Comparison of ENCODE assay signal across 8 mouse cellular contexts in genomic region chr15:99001451-99001931, GRCm38 (mm10). TPM values are rescaled to one million over a fixed set of nuclear protein-coding genes. Genes with fewer than 3 reads are reported as not detected.
DNase-seq lines count a peak whose midpoint lies in the region; ATAC-seq and TF ChIP-seq lines count a peak whose summit lies in the region.

No protein-coding gene starts in this region.

- peaks cover 8% of the 10 kb centered on the region; the same call in 1 of the 2 replicates for H3K4me1 ChIP-seq in lung, embryonic 14.5 days (ENCODE audit: insufficient read depth)
- H3K4me1 ChIP-seq in embryonic facial prominence, embryonic 12.5 days, result peaks cover 15% of the 10 kb centered on the region
- peaks cover 22% of the 10 kb centered on the region for H3K4me1 ChIP-seq in hindbrain, embryonic 12.5 days
- peaks cover 45% of the 10 kb centered on the region for H3K4me1 ChIP-seq in liver, embryonic 12.5 days

- no peaks in the 10 kb centered on the region for H3K36me3 ChIP-seq in lung, embryonic 14.5 days (ENCODE audit: insufficient read depth)
- H3K36me3 ChIP-seq in embryonic facial prominence, embryonic 12.5 days, result no peaks in the 10 kb centered on the region
- no peaks in the 10 kb centered on the region for H3K36me3 ChIP-seq in hindbrain, embryonic 12.5 days
- H3K36me3 ChIP-seq in liver, embryonic 12.5 days, result no peaks in the 10 kb centered on the region

- H3K27ac ChIP-seq in lung, embryonic 14.5 days (ENCODE audit: low read depth), result peak overlapping the region; percentile 33; the same call in 1 of the 2 replicates
- no peak overlapping the region for H3K27ac ChIP-seq in embryonic facial prominence, embryonic 12.5 days
- H3K27ac ChIP-seq in hindbrain, embryonic 12.5 days, result peak overlapping the region; percentile 48; the same call in 1 of the 2 replicates
- no peak overlapping the region for H3K27ac ChIP-seq in liver, embryonic 12.5 days

- TF ChIP-seq CTCF in lung, embryonic 14.5 days (IDR thresholded peaks at IDR 0.05; ENCODE audit: low read depth), result no peak

- DNase-seq in lung, embryonic 14.5 days, result peak; percentile 72
- no peak for DNase-seq in lung, adult 18-20 months
- peak; percentile 70 for DNase-seq in testis, postnatal 10 days (ENCODE audit: low spot score)
- DNase-seq in cerebellum, adult 9-10 months, result no peak

- peak overlapping the region; percentile 34; the same call in 1 of the 2 replicates for H3K9ac ChIP-seq in lung, embryonic 14.5 days
- H3K9ac ChIP-seq in embryonic facial prominence, embryonic 12.5 days, result 0 out of 2 replicates have a peak overlapping the region, but pooled peaks have one; percentile 19
- H3K9ac ChIP-seq in hindbrain, embryonic 12.5 days, result peak overlapping the region; percentile 24; the same call in 1 of the 2 replicates
- H3K9ac ChIP-seq in liver, embryonic 12.5 days, result peak overlapping the region; percentile 35; the same call in 1 of the 2 replicates

- ATAC-seq in lung, embryonic 14.5 days (ENCODE audit: insufficient read depth), result peak; percentile 59; the same call in 1 of the 2 replicates
- no peak; the same call in 1 of the 2 replicates for ATAC-seq in embryonic facial prominence, embryonic 12.5 days (ENCODE audit: insufficient number of reproducible peaks, insufficient read depth, low FRiP score, low TSS enrichment)
- peak; percentile 41; the same call in 1 of the 2 replicates for ATAC-seq in hindbrain, embryonic 12.5 days (ENCODE audit: low FRiP score)
- ATAC-seq in liver, embryonic 12.5 days, result no peak; the same call in 1 of the 2 replicates
- ATAC-seq in megakaryocyte-erythroid progenitor cell, adult 5-6 weeks (replicated peaks; ENCODE audit: low FRiP score, low TSS enrichment, poor library complexity, severe bottlenecking), result no peak; the same call in 1 of the 2 replicates

- peak overlapping the region; percentile 61 for H3K4me2 ChIP-seq in lung, embryonic 14.5 days
- peak overlapping the region; percentile 57 for H3K4me2 ChIP-seq in embryonic facial prominence, embryonic 12.5 days (replicated peaks)
- H3K4me2 ChIP-seq in hindbrain, embryonic 12.5 days (replicated peaks), result peak overlapping the region; percentile 43
- peak overlapping the region; percentile 67 for H3K4me2 ChIP-seq in liver, embryonic 12.5 days

- peak overlapping the region; percentile 22 for H3K4me3 ChIP-seq in lung, embryonic 14.5 days (ENCODE audit: low read depth, low read length)
- H3K4me3 ChIP-seq in embryonic facial prominence, embryonic 12.5 days, result 0 out of 2 replicates have a peak overlapping the region, but pooled peaks have one; percentile 18
- peak overlapping the region; percentile 6 for H3K4me3 ChIP-seq in hindbrain, embryonic 12.5 days
- H3K4me3 ChIP-seq in liver, embryonic 12.5 days, result peak overlapping the region; percentile 36

- no peaks in the 10 kb centered on the region for H3K9me3 ChIP-seq in lung, embryonic 14.5 days (ENCODE audit: low read depth, low read length)
- H3K9me3 ChIP-seq in embryonic facial prominence, embryonic 12.5 days, result no peaks in the 10 kb centered on the region
- 0 out of 2 replicates have a peak, but pooled peaks cover 5% of the 10 kb centered on the region for H3K9me3 ChIP-seq in hindbrain, embryonic 12.5 days (replicated peaks)
- H3K9me3 ChIP-seq in liver, embryonic 12.5 days (replicated peaks), result no peaks in the 10 kb centered on the region

- WGBS in lung, embryonic 14.5 days, result 10% methylated on average over 17 of the region's 17 CpGs
- WGBS in embryonic facial prominence, embryonic 12.5 days, result 11% methylated on average over 17 of the region's 17 CpGs
- 9% methylated on average over 17 of the region's 17 CpGs for WGBS in hindbrain, embryonic 12.5 days
- WGBS in liver, embryonic 12.5 days (ENCODE audit: insufficient replicate concordance), result 14% methylated on average over 17 of the region's 17 CpGs

- H3K27me3 ChIP-seq in lung, embryonic 14.5 days (ENCODE audit: insufficient read depth, low read length), result no peaks in the 10 kb centered on the region
- no peaks in the 10 kb centered on the region for H3K27me3 ChIP-seq in embryonic facial prominence, embryonic 12.5 days
- 0 out of 2 replicates have a peak, but pooled peaks cover 5% of the 10 kb centered on the region for H3K27me3 ChIP-seq in hindbrain, embryonic 12.5 days
- H3K27me3 ChIP-seq in liver, embryonic 12.5 days (replicated peaks), result peaks cover 6% of the 10 kb centered on the region; the same call in 1 of the 2 replicates

RNA-seq across cellular contexts. Expression of gene Tuba1c, which starts 28.2 kb away (rescaled TPM):
- 224 and 232 TPM in 2 replicates for polyA plus RNA-seq in lung, embryonic 14.5 days (2014; fragmentation: Nextera tagmentation; extraction: Ambion mirVana)
- 98.8 and 103 TPM in 2 replicates for polyA plus RNA-seq in embryonic facial prominence, embryonic 12.5 days (2016; fragmentation: Nextera tagmentation; extraction: Ambion mirVana)
- 59.6 and 72.4 TPM in 2 replicates for polyA plus RNA-seq in hindbrain, embryonic 12.5 days (2016; fragmentation: Nextera tagmentation; extraction: Ambion mirVana)
- 242 and 244 TPM in 2 replicates for polyA plus RNA-seq in liver, embryonic 12.5 days (2016; fragmentation: Nextera tagmentation; extraction: Ambion mirVana)
- 85.6 and 109 TPM in 2 replicates for total RNA-seq in megakaryocyte-erythroid progenitor cell, adult 5-6 weeks (2014; fragmentation: Nextera tagmentation)
- 34.5 and 41.4 TPM in 2 replicates for total RNA-seq in megakaryocyte-erythroid progenitor cell, adult 5-6 weeks (2017)

RNA-seq across cellular contexts. Expression of gene Tuba1a, which starts 48.0 kb away (rescaled TPM):
- 1,129 and 1,167 TPM in 2 replicates for polyA plus RNA-seq in lung, embryonic 14.5 days (2014; fragmentation: Nextera tagmentation; extraction: Ambion mirVana)
- 2,353 and 2,615 TPM in 2 replicates for polyA plus RNA-seq in embryonic facial prominence, embryonic 12.5 days (2016; fragmentation: Nextera tagmentation; extraction: Ambion mirVana)
- 9,547 and 9,692 TPM in 2 replicates for polyA plus RNA-seq in hindbrain, embryonic 12.5 days (2016; fragmentation: Nextera tagmentation; extraction: Ambion mirVana)
- 180 and 181 TPM in 2 replicates for polyA plus RNA-seq in liver, embryonic 12.5 days (2016; fragmentation: Nextera tagmentation; extraction: Ambion mirVana)
- 4.5 and 10.2 TPM in 2 replicates for total RNA-seq in megakaryocyte-erythroid progenitor cell, adult 5-6 weeks (2014; fragmentation: Nextera tagmentation)
- total RNA-seq in megakaryocyte-erythroid progenitor cell, adult 5-6 weeks (2017), result 9.7 and 16.0 TPM in 2 replicates

RNA-seq across cellular contexts. Expression of gene Gm49450, which starts 48.1 kb away (rescaled TPM):
- not detected in 2 replicates for polyA plus RNA-seq in lung, embryonic 14.5 days (2014; fragmentation: Nextera tagmentation; extraction: Ambion mirVana)
- polyA plus RNA-seq in embryonic facial prominence, embryonic 12.5 days (2016; fragmentation: Nextera tagmentation; extraction: Ambion mirVana), result not detected in 2 replicates
- not detected in 2 replicates for polyA plus RNA-seq in hindbrain, embryonic 12.5 days (2016; fragmentation: Nextera tagmentation; extraction: Ambion mirVana)
- not detected in 2 replicates for polyA plus RNA-seq in liver, embryonic 12.5 days (2016; fragmentation: Nextera tagmentation; extraction: Ambion mirVana)
- total RNA-seq in megakaryocyte-erythroid progenitor cell, adult 5-6 weeks (2014; fragmentation: Nextera tagmentation), result not detected in 2 replicates
- not detected in 2 replicates for total RNA-seq in megakaryocyte-erythroid progenitor cell, adult 5-6 weeks (2017)

RNA-seq across cellular contexts. Expression of gene Prph, which starts 53.5 kb away (rescaled TPM):
- polyA plus RNA-seq in lung, embryonic 14.5 days (2014; fragmentation: Nextera tagmentation; extraction: Ambion mirVana), result 0.91 and 1.8 TPM in 2 replicates
- polyA plus RNA-seq in embryonic facial prominence, embryonic 12.5 days (2016; fragmentation: Nextera tagmentation; extraction: Ambion mirVana), result 35.6 and 50.9 TPM in 2 replicates
- polyA plus RNA-seq in hindbrain, embryonic 12.5 days (2016; fragmentation: Nextera tagmentation; extraction: Ambion mirVana), result 23.3 and 35.6 TPM in 2 replicates
- polyA plus RNA-seq in liver, embryonic 12.5 days (2016; fragmentation: Nextera tagmentation; extraction: Ambion mirVana), result 0.35 and 0.89 TPM in 2 replicates
- not detected in 2 replicates for total RNA-seq in megakaryocyte-erythroid progenitor cell, adult 5-6 weeks (2014; fragmentation: Nextera tagmentation)
- not detected in 2 replicates for total RNA-seq in megakaryocyte-erythroid progenitor cell, adult 5-6 weeks (2017)

Comparison
In these comparisons a context has a peak if more than half of its experiments do, and no peak if none do; other contexts are left out.
1. DNase-seq: peak in lung, embryonic 14.5 days (single experiment) and testis, postnatal 10 days (single experiment); none in lung, adult 18-20 months (0 of 2) and cerebellum, adult 9-10 months (single experiment).
2. ATAC-seq: peak in lung, embryonic 14.5 days (single experiment) and hindbrain, embryonic 12.5 days (single experiment); none in embryonic facial prominence, embryonic 12.5 days (single experiment), liver, embryonic 12.5 days (single experiment) and megakaryocyte-erythroid progenitor cell, adult 5-6 weeks (single experiment).
3. H3K27ac ChIP-seq: peak in lung, embryonic 14.5 days (single experiment) and hindbrain, embryonic 12.5 days (single experiment); none in embryonic facial prominence, embryonic 12.5 days (single experiment) and liver, embryonic 12.5 days (single experiment).
4. Peak in every context shown above with its lines, with median percentiles within 50 percentile points of each other: H3K4me2 ChIP-seq, H3K4me3 ChIP-seq and H3K9ac ChIP-seq.